ENCODE assay signal across 8 mouse cellular contexts in the genomic region with DNA sequence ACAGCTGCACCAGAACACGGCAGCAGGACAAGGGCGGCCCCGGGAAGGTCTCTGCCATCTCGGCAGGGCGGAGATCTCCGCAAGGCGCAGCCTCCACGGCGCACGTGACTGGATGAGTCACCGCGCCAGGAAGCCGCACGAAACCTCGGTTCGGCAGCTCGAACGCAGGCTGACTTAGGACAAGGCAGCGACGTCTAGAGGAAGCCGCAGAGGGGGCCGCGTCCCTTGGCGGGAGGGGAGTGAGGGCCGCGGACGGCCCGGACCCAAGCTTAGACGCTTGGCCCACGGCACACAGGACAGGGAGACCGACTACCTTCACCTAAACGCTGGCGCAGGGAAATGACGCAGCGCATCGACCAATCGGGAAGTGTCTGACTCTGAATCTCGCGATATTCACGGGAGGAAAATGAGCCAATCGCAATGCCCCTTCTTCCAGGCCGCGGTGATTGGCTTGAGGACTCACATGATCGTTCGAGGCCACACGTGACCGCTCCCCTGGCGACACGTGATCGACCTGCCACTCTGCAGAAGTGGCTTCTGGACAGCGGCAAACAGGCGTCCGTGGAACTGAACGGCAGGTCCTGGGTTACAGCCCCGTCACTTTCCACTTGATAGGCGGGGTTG. TPM values are rescaled to one million over a fixed set of nuclear protein-coding genes. Genes with fewer than 3 reads are reported as not detected.
DNase-seq lines count a peak whose midpoint lies in the region; ATAC-seq lines count a peak whose summit lies in the region.

No protein-coding gene starts in this region.

- H3K9ac ChIP-seq in hindbrain, embryonic 12.5 days, result peak overlapping the region; percentile 83

- peak overlapping the region; percentile 98 for H3K4me2 ChIP-seq in hindbrain, embryonic 12.5 days (replicated peaks)

- no peaks in the 10 kb centered on the region for H3K36me3 ChIP-seq in hindbrain, embryonic 12.5 days

- under 1% methylated on average over 56 of the region's 56 CpGs for whole genome bisulfite sequencing in hindbrain, embryonic 12.5 days

- H3K4me3 ChIP-seq in hindbrain, embryonic 12.5 days, result peak overlapping the region; percentile 70

- peak; percentile 99 for DNase-seq in NIH3T3 (ENCODE audit: low read depth)
- peak; percentile 98 to 99 for DNase-seq in cerebellum, postnatal 10 days
- peak; percentile 98 to 99 for DNase-seq in frontal cortex, postnatal 10 days (ENCODE audit: low spot score in 2 of 2)
- DNase-seq in layer of hippocampus, postnatal 14 days (ENCODE audit: low spot score in 2 of 2), result peak; percentile 99 to 100
- peak; percentile 98 for DNase-seq in lung, postnatal 14 days
- DNase-seq in retina, adult 2 months (ENCODE audit: low read depth, low spot score), result peak; percentile 100
- peak; percentile 95 to 96 for DNase-seq in thymus, postnatal 36 days

- no peaks in the 10 kb centered on the region for H3K27me3 ChIP-seq in hindbrain, embryonic 12.5 days

- H3K27ac ChIP-seq in hindbrain, embryonic 12.5 days, result peak overlapping the region; percentile 91

- no peaks in the 10 kb centered on the region for H3K9me3 ChIP-seq in hindbrain, embryonic 12.5 days (replicated peaks)

- peaks cover 12% of the 10 kb centered on the region for H3K4me1 ChIP-seq in hindbrain, embryonic 12.5 days

- peak; percentile 97 for ATAC-seq in hindbrain, embryonic 12.5 days (ENCODE audit: low FRiP score)

RNA-seq across cellular contexts. Expression of a gene that starts 9.9 kb away (rescaled TPM):
- polyA plus RNA-seq in hindbrain, embryonic 12.5 days (2016; fragmentation: Nextera tagmentation; extraction: Ambion mirVana), result 81.7 and 96.4 TPM in 2 replicates
- 100 to 1,000 TPM; 301 to 319 TPM for total RNA-seq in layer of hippocampus, postnatal 14 days (2021)

Comparison
In these comparisons a context has a peak if more than half of its experiments do, and no peak if none do; other contexts are left out.
1. Peak in every context shown above with its lines: DNase-seq, ATAC-seq, H3K4me3 ChIP-seq and H3K27ac ChIP-seq.